Mouse (Mus musculus) adrenal gland, postnatal 10 days (tissue): Measurements from ENCODE around the gene Mitf. TPM values are rescaled to one million over a fixed set of nuclear protein-coding genes. Genes with fewer than 3 reads are reported as not detected.

Experiments
- DNase-seq: peaks from one replicate; pipeline ENCODE4 v3.0.0; 2021; ENCODE audit warnings: mixed read lengths
- total RNA-seq, 2 experiments: library from RNA; stranded (reverse); gene quantifications; 2 replicates each; pipeline ENCODE4 v1.2.3; 2021

The Mitf gene
- total RNA-seq, 2 experiments from 2014 or later: 5.3 to 6.9 TPM

DNA sequence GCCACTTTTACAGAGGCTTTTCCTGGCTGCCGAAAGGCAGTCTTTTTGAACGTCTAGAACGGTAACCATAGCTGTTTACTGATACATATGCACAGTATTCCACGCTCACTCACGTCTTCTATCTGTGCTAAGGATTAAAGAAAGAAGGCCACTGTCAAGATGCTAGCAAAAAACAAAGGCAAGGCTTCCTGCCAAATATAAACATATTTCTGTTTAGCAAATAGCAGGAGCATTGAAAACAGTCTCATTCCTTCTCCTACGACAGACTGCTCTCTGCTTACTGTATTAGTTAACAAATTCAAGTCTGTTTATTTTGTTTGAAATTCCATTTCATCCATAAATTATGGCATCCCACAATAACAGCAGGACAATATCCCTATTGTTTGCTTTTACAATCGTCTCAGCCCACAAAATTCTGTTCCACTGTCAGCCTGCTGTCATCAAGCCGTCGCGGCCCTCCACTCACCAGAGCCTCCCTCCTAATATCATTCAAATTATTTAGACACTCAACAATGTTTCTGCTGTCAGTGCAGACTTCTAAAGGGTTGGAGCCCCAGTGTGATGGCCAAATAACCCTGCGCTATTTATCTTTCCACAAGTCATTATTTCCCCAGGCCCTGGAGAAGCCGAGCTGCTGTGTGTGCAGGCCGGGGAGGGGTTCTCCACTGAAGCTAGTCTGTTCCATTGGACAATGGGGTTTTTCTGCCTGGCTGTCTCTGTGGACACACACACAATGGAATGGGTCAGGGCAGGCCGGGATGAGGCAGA is 242.0 kb downstream of the Mitf start:
- no peak for DNase-seq

DNA sequence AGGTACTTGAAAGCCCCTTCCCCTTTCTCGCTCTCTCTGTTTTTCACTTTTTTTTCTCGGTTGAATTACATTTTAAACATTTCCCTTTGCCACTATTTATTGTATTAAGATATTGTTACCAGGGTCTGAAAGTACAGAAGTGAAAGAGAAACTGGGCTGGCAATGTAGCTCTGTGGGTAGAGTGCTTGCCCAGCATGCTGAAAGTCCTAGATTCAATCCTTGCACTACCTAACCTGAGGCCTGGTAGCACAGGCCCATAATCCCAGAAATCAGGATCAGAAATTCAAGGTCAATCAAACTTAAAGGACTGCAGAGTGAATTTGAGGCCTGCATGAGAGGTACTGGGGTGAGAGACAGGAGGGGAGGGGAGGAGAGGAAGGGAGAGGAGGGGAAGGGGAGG is 242.7 kb downstream of the Mitf start:
- no peak for DNase-seq

DNA sequence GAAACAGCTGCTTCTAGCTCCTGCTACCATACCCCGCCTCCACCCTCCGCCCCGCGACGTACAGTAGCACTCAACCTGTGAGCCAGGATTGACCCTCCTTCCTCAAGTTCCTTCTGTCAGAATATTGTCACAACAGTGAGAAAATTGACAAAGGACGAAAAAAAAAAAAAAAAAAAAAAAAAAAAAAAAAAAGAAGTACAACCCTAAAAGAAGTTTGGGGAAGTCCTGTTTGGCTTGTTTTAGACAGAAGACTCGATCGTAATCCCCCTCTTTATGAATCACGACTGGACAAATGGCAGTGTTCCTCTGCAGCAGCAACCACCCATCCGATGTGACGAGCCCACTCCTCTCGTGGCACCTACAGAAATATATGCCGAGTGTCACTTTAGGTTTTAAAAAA is 255.0 kb downstream of the Mitf start:
- no peak for DNase-seq

DNA sequence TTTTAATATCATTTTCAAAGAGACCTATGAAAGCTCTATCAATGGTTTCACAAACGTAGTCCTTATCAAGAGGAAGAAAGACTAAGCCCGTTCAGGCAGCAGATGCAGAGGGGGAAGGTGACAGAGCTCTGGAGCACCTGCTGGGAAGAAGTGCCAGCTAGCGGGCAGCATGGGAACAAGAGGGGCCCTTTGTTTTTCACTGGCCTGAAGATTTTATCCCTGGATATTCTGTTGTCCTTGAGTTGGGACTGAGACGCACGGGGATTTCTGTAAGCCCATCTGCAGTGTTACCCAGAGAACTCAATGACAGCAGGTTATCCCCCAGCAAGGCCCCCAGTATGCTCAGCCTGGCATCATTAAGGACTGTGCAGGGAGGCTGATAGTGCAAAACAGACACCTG is 258.1 kb downstream of the Mitf start:
- DNase-seq: no peak

DNA sequence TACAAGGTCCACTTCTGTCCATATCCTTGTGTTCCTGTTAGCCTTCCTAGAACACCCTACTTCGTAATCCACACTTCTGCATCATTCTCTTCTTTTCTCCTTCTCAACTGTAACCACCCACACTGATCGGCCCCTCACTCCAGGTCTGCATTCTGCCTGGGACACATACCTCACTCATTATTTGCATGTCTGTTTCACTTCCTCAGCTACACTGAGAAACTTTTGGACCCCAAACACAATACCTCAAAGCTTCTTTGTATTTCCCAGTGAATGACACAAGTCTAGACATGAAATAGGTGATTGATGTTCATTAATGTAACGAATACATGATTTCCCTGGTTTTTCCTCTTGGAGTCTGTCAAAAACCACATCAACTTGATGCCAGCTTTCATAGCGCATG is 259.6 kb downstream of the Mitf start:
- no peak for DNase-seq

Other genes starting within 250 kb of the Mitf start
- gene Frmd4b, start 189.5 kb upstream of the Mitf start, total RNA-seq: 10 to 100 TPM; 20.0 to 27.9 TPM